Mouse (Mus musculus) heart, adult 2 months (tissue): Measurements from ENCODE around the gene Syngap1.
"Not testable (repeated sequence)": the region's sequence is repeated elsewhere in the genome, so short reads cannot be mapped to it uniquely, and the experiment has no call there.

ENCODE experiments used
- CTCF ChIP-seq: fragments of 200-600 bp; IDR thresholded peaks from 2 replicates; pipeline ENCODE4 v1.8.1; 2022; ENCODE audit warnings: antibody characterized with exemption, mild to moderate bottlenecking, moderate library complexity
- POLR2A ChIP-seq: fragments of 200-500 bp; IDR thresholded peaks from 2 replicates; pipeline ENCODE4 v1.6.1; 2011; ENCODE audit warnings: mild to moderate bottlenecking, low read depth, low read length, control low read depth; ENCODE audit not compliant: insufficient read depth

DNA sequence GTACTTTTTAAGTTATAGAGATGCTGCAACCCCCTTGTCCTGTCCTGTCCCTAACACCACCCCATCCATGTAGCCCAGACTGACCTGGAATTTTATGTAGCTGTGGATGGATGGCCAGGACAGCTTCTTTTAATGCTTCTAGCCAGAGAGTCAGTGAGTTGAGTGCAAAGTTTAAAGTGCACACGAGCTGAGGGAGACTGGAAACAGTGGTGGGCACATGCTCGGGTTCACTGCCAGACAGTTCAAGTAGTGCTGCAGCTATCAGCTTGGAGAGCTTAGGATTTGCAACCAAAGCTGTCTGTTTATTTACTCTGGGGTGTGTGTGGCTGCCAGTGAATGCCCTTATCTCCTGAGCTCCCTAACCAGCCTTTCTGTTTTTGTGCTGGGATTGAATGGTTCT is 21.5 kb upstream of the Syngap1 start:
- not testable (repeated sequence) for TF ChIP-seq POLR2A, CTCF
